Mouse (Mus musculus) heart, postnatal 10 days (tissue): ENCODE measurements around the gene Tmem80. TPM values are rescaled to one million over a fixed set of nuclear protein-coding genes. Genes with fewer than 3 reads are reported as not detected.
A peak's percentile ranks its signal among the peaks of the same experiment; 100 is the strongest.

Experiments
- DNase-seq, 2 experiments: peaks; one replicate each; pipeline ENCODE4 v3.0.0; 2021
- intact Hi-C: fragments of 180-260 bp; cut with DNase I; formaldehyde crosslinking; loops from one replicate; pipeline ENCODE4 v1.15.1; 2025
- total RNA-seq, 2 experiments: library from RNA; stranded (reverse); gene quantifications; 2 replicates each; pipeline ENCODE4 v1.2.3; 2021

Tmem80 gene
- total RNA-seq, 2 experiments from 2014 or later = 13.5 to 14.7 TPM

DNA sequence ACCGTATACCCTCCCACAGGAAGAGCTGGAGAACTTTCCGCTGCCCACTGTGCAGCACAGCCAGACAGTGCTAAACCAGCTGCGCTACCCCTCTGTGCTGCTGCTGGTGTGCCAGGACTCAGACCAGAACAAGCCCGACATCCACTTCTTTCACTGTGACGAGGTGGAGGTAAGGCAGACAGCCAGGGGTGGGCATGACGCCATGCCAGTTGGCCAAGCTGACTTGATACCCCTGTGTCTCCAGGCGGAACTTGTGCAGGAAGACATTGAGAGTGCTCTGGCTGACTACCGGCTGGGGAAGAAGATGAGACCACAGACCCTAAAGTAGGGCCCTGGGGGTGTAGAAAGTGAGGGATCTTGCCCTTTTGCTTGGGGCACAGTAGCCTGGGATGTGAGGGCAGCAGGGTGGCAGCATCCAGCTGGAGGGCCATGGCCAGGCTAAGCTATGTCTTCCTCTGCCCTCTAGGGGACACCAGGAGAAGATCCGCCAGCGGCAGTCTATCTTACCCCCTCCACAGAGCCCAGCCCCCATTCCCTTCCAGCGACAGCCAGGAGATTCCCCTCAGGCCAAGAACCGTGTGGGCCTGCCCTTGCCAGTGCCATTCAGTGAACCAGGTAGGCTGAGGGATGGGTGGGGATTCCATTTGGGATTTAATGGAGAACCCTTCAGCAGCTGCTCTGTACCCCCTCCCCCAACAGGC, 28.2 kb downstream of the Tmem80 start:
- no peak for DNase-seq
- intact Hi-C loops = no loop called here

DNA sequence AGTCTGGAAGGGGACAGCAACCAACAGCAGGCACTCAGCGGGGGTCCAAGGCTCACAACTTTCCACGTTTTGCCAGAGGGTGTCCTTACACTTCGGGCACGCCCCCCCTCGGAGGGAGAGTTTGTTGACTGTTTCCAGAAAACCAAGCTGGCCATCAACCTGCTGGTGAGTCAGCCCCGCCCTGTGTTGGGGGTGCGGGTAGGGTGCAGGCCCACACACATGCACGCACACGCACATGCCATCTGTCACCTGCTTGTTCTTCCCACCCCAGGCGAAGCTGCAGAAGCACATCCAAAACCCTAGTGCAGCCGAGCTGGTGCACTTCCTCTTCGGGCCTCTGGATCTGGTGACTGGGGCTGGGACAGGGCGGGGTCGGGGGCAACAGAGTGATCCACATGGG, 29.4 kb downstream of the Tmem80 start:
- intact Hi-C loops = no loop called here
- DNase-seq = no peak

DNA sequence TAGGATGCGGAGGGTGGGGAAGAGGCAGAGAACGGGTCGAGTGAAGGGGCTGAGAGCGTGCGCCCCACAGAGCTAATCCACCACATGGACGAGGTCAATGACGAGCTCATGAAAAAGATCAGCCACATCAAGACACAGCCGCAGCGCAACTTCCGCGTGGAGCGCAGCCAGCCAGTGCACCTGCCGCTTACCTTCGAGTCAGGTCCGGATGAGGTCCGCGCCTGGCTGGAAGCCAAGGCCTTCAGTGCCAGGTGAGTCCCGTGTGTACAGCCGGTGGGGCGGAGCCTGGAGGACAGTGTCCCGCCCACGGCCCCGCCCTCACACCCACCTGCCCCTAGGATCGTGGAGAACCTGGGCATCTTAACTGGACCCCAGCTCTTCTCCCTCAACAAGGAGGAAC, 34.0 kb downstream of the Tmem80 start:
- intact Hi-C loops = no loop called here
- no peak for DNase-seq

DNA sequence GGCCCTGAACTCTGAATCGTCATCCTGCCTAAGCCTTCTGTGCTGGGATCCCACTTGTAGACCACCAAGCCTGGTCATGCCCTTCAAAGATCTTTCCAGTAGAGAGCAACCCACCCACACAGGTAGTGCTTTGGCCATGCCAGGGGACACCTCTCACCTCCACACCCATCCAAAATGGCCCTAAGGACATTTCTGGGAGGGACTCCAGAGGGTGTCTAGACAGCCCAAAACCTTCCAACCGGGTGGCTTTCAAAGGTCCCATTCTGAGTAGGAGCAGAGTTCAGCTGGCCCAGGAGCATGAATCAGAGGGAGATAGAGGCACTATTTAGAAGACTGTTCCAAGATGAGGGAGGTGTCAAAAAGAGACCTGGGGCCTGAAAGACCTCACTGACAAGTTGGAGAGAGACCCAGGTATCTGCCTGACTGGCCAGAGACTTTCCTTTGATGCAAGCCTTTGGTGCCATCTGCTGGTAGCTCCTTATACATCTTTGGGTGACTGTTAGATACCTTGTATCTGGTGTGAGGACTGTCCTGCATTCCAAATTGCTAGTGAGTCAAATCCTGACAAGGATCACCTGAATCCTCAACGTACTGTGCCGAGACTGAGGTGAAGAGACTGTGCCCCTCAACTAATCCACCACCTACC, 35.7 kb downstream of the Tmem80 start:
- intact Hi-C loops = loop anchor here (1.0 to 2.0 kb wide), 2 partner anchors 98 to 134 kb away; partner anchors contain the start of gene Phrf1
- DNase-seq = peak; percentile 82 to 84

DNA sequence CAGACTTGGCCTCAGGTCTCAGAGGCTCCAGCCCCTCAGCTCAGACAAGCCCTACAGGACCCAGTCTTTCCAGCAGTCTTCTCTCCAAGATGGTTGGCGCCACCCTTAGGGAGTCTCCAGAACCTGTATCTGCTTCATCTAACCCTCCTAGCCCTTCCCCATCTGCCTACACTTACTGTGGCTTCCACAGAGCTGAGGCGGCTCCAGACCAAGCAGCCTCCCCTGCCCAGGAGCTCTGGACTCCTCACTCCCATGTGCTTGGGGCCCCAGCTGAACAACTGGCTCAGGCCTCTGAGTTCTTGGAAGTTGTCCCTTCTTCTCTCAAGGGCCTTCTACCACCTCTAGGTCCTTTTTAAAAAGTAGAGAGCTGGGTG, 36.2 kb downstream of the Tmem80 start:
- intact Hi-C loops = loop anchor here (1.0 to 2.0 kb wide), 2 partner anchors 98 to 135 kb away; partner anchors contain the start of gene Phrf1
- no peak for DNase-seq

DNA sequence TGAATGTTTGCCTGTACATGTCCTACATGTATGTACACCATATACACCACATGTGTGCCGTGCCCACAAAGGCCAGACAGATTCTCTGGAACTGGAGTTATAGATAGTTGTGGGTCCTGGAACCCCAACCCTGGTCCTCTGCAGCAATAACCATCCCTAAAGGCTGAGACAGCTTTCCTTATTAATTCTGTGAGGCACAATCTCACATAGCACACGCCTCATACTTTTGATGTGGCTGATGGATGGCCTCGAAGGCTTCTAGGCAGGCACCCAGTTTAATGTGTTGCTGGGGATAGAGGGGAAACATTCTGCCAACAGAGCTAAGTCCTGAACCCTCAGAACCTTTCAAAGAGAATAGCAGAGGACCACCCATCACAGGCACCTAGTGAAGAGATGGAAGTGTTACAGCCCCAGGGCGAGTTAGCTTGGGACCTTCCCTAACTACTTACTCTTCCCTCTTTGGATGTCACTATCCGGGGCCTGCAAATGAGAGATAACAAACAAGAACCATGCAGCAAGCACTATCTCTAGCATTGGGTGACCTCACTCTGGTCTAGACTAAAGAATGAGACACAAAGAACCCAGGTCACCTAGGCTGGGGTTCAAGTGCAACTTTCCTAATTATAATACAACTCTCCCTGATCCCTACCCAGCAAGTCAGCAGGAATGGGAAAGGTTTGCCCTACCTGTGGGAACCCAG, 37.0 kb downstream of the Tmem80 start:
- intact Hi-C loops = no loop called here
- no peak for DNase-seq

DNA sequence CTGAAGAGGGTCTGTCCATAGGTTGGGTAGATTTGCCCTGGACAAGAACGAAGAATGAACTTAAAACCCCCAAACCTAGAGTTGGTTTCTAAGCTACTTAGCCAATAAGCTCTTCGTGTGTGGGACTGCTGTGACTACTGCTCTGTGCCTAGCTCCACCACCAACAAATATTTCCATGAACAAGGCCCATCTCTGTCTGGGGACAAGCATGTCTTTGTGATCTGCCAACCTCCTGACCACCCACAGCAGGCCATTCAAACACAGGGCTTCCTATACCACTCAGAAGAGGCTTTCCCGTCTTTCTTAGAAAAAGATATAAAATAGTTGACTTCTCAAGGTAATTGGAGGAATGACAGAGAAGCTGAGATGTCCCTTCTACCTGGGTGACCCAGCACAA, 37.5 kb downstream of the Tmem80 start:
- DNase-seq = no peak
- intact Hi-C loops = no loop called here

DNA sequence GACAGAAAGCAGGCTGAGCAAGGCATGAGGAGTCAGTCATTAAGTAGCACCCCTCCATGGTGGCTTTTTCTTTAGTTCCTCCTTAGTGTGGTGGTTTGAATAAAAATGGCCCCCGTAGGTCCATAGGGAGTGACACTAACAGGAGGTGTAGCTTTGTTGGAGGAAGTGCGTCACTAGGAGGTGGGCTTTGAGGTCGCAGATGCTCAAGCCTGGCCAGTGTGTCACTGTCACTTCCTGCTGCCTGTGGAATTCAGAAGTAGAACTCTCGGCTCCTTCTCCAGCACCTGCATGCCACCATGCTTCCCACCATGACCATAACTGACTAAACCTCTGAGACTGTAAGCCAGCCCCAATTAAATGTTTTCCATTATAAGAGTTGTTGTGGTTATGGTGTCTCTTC, 39.8 kb downstream of the Tmem80 start:
- DNase-seq = no peak
- intact Hi-C loops = no loop called here

DNA sequence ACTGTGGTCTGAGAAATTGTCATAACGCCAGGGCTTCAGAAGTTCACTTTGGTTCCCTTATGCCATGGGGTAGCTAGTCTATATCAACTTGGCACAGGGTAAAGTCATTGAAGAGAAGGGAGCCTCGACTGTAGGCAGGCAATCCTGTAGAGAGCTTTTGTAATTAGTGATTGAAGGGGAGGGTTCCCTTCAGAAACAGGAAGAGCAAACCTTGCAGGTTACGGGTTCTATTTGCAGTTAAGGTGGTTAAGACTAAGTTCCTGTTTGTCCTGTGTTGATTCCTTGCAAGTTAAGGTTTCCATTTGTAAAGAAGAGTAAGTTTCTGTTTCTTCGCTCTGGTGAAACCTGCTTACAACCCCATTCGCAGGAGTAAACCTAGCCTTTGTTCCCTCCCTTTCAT, 42.4 kb downstream of the Tmem80 start:
- no peak for DNase-seq
- intact Hi-C loops = no loop called here

DNA sequence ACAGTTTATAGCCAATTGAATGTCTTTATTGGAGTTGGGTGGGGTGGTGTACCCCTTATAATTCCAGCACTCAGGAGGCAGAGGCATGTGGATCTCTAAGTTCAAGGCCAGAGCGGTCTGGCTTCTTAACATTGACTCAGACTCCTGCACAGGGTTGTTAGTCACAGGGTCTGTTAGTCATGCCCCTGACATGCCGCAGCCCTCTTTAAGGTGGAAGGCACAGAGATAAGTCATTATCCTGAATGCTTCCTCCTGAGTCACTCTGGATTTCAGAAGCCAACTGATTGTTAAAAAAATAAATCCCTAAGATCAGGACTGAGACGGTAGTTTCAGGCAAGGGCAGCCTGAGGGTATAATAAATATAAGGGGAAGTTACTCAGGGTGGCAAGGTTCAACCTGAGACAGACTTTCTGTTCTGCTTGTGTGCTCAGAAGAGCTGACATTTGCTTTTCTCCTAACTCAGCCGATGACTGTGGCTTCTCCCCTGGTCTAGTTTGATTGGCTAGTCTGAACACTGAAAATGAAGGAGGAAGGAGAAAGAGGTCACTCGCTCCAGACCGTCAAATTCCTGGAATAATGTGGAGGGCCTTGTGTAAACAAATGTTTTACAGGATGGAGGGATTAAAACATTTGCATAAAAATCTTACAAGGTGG, 44.5 kb downstream of the Tmem80 start:
- intact Hi-C loops = no loop called here
- DNase-seq = no peak

DNA sequence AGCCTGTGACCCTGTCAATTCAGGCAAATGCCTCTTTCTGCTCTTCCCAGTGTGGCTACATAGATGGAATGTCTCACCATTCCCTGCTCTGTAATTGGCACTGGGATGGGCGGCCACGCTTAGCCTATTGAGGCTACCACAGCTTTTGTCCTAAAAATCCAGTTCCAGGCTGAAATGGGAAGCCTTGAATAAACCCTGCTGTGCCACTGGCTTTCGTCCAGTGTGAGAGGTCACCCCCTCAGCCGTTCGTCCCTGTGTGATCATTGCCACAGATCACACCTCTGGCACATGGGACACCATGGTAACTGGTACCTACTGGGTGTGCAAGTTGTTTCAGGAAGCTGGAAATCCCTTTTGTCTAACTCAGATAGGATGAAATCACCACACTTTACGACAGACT, 46.1 kb downstream of the Tmem80 start:
- DNase-seq = no peak
- intact Hi-C loops = no loop called here

DNA sequence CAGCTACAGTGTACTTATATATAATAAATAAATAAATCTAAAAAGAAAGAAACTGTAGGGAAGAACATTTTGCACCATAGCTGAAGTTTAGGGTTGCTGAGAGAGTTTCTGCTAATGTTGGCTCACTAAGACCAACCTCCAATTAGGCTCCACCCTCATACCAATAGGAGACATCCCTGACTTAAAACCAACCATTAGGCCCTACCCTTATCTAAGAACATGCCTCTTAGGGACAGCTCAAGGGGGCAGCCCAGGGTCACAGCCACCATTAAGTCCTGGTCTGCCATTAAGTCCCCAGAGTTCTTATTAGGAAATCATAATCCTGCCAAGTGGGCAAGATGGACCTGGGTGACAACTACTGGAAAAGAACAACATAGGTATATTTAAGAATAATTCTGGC, 46.9 kb downstream of the Tmem80 start:
- intact Hi-C loops = no loop called here

DNA sequence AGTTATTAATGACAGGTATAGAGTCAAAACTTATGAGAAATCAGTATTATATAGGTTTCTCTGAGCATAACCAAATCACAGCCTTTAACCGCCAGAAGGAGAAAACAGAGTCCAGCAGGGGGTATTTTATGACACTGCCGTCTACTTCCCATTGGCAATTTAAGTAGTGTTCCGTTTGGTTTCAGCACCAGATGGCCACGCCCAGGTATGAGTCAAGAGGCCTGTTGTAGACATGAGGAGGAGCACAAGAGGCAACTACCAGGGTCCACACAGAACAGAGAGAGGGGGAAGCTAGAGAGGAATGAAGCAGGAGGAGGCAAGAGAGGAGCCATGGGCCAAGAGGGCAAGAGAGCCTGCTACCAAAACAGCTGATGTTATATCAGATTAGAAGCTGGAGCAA, 52.0 kb downstream of the Tmem80 start:
- intact Hi-C loops = no loop called here
- DNase-seq = no peak

More for the DNA sequence above, 46.9 kb downstream of the Tmem80 start:
- DNase-seq = no peak

DNA sequence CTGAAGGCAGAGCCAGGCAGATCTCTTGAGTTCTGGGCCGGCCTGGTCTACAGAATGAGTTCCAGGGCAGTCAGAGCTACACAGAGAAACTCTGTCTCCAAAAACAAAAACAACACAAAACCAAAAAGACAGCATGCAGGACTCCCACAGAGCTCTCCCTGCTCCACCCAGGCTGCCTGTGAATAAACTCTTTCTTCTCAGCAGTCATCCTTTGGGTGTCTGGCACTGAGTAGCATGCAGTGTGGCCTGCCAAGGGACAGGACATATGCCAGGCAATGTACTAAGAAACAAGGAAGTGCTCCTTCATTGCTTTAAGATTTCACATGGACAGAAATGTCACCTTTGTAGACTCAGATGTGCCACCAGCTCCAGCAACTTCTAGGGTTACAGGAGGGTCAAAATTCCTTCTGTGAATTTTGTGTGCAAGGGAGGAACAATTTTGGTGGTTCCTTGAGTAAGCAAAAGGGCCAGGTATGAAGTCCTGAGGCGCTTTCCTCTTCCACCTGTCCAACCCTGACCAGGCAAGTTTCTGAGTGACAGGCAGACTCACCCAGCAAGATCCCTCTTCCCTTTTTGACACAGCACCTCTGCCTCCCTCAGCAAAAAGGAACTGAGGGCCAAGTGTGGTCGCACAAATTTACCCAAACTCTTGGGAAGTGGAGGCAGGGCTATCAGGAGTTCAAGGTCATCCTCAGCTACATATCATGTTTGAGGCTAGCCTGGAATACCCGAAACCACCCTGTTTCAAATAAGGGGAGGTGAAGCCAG, 53.7 kb downstream of the Tmem80 start:
- intact Hi-C loops = no loop called here
- DNase-seq = no peak

Other genes starting within 250 kb of the Tmem80 start
- under 1 TPM in 1 of 2 experiments, not detected in 1; 0.24 TPM for gene Pkp3, start 249.5 kb upstream of the Tmem80 start, total RNA-seq
- 1 to 10 TPM; 6.7 to 8.2 TPM for gene Sigirr, start 227.2 kb upstream of the Tmem80 start, total RNA-seq
- under 1 TPM; 0.10 to 0.14 TPM for gene Ano9, start 209.9 kb upstream of the Tmem80 start, total RNA-seq
- 10 to 100 TPM; 37.4 to 45.9 TPM for gene Ptdss2, start 205.4 kb upstream of the Tmem80 start, total RNA-seq
- gene Rnh1, start 154.9 kb upstream of the Tmem80 start, total RNA-seq = 10 to 100 TPM; 72.9 to 75.3 TPM
- gene Hras, start 133.7 kb upstream of the Tmem80 start, total RNA-seq = 100 to 1,000 TPM; 102 to 114 TPM
- 1 to 10 TPM; 3.3 to 4.0 TPM for gene Lrrc56, start 133.6 kb upstream of the Tmem80 start, total RNA-seq
- not detected for gene Lmntd2, start 113.7 kb upstream of the Tmem80 start, total RNA-seq
- 1 to 10 TPM; 1.9 to 4.9 TPM for gene Rassf7, start 111.9 kb upstream of the Tmem80 start, total RNA-seq
- gene Phrf1, start 99.0 kb upstream of the Tmem80 start, total RNA-seq = 10 to 100 TPM; 46.1 to 47.4 TPM
- 1 to 10 TPM; 1.7 TPM for gene Irf7, start 61.3 kb upstream of the Tmem80 start, total RNA-seq
- not detected for gene Cdhr5, start 51.0 kb upstream of the Tmem80 start, total RNA-seq
- gene Sct, start 48.6 kb upstream of the Tmem80 start, total RNA-seq = under 1 TPM in 1 of 2 experiments, not detected in 1; 0.48 TPM
- gene Drd4, start 35.7 kb upstream of the Tmem80 start, total RNA-seq = not detected
- gene Deaf1, start within 50 bp of the Tmem80 start, total RNA-seq = 10 to 100 TPM; 25.0 to 27.0 TPM
- gene Eps8l2, start 11.1 kb downstream of the Tmem80 start, total RNA-seq = 1 to 10 TPM; 2.8 to 3.0 TPM
- gene Taldo1, start 64.5 kb downstream of the Tmem80 start, total RNA-seq = 100 to 1,000 TPM; 137 to 155 TPM
- gene Gatd1, start 86.4 kb downstream of the Tmem80 start, total RNA-seq = 10 to 100 TPM; 12.2 to 15.0 TPM
- gene Cend1, start 101.8 kb downstream of the Tmem80 start, total RNA-seq = 1 to 10 TPM; 1.6 TPM
- 10 to 100 TPM; 53.3 to 59.8 TPM for gene Slc25a22, start 110.2 kb downstream of the Tmem80 start, total RNA-seq
- gene Pidd1, start 116.3 kb downstream of the Tmem80 start, total RNA-seq = 1 to 10 TPM; 2.3 to 3.5 TPM
- gene Rplp2, start 119.6 kb downstream of the Tmem80 start, total RNA-seq = 1,000 to 10,000 TPM; 1,065 to 1,124 TPM
- 100 to 1,000 TPM; 244 to 353 TPM for gene Pnpla2, start 127.5 kb downstream of the Tmem80 start, total RNA-seq
- 10 to 100 TPM; 23.2 to 26.1 TPM for gene Cracr2b, start 133.4 kb downstream of the Tmem80 start, total RNA-seq
- 100 to 1,000 TPM; 297 to 312 TPM for gene Cd151, start 139.7 kb downstream of the Tmem80 start, total RNA-seq
- gene Polr2l, start 147.4 kb downstream of the Tmem80 start, total RNA-seq = 10 to 100 TPM; 59.8 to 65.5 TPM
- 10 to 100 TPM; 37.3 to 38.9 TPM for gene Tspan4, start 147.5 kb downstream of the Tmem80 start, total RNA-seq
- gene Chid1, start 212.1 kb downstream of the Tmem80 start, total RNA-seq = 10 to 100 TPM; 32.7 to 37.3 TPM
- gene Ap2a2, start 234.4 kb downstream of the Tmem80 start, total RNA-seq = 10 to 100 TPM; 60.4 to 60.9 TPM